Mouse (Mus musculus): Measurements from ENCODE around the gene Spryd3.

Spryd3 gene

DNA sequence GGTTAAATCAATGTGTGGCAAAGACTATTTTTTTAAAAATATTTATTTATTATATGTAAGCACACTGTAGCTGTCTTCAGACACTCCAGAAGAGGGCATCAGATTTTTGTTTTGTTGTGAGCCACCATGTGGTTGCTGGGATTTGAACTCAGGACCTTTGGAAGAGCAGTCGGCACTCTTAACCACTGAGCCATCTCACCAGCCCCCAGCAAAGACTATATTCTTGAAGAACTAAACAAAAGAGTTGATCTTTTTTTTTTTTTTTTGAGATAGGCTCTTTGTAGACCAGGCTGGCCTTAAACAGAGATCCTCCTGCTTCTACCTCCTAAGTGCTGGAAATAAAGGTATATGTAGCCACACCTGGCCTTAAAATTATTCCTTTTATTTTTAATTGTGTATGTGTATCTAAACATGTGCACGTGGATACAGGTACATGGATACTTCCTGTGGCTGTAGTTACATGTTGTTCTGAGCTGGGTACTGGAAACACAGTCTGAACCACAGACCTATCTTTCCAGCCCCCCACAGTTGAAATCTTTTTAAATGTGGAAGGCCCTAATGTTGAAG, 58.8 kb downstream of the Spryd3 start:
- in situ Hi-C loops (cut with MboI, MseI) = loop anchor here (25.0 kb wide), 1 partner anchor 1135 kb away; no protein-coding TSS in a partner anchor

DNA sequence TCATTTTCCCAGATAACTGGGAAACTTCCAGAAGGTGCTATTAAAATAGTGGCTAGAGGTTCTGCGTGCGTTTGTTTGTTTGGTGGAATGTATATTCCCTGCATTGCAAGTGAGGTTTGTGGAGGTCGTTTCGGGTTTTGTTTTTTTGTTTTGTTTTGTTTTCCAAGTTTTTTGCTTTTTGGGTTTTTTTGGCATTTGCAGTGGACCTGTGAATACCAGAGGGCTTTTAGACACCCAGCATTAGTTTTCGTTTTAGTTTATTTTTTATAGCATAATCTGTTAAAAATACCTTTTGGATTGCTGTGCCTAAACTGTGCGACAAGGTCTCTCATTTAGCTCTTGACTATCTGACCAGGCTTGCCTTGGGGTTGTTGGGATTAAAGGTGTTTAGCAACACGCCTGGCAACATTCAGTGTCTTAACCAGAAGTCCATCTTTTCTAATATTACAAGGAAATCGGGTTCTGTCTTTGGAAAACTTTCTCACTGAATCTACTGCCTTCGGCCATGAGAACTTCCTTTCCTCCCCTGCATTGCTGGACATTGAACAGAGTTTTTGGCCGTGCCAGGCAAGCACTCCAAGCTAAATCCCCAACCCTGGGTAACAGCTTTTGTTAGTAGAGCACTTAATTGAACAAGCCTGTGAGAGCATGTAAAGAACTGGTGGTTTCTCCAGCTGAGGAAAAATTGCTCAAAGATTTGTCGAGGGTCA, 61.0 kb downstream of the Spryd3 start:
- in situ Hi-C loops (cut with MboI, MseI) = loop anchor here (25.0 kb wide), 1 partner anchor 1137 kb away; no protein-coding TSS in a partner anchor

DNA sequence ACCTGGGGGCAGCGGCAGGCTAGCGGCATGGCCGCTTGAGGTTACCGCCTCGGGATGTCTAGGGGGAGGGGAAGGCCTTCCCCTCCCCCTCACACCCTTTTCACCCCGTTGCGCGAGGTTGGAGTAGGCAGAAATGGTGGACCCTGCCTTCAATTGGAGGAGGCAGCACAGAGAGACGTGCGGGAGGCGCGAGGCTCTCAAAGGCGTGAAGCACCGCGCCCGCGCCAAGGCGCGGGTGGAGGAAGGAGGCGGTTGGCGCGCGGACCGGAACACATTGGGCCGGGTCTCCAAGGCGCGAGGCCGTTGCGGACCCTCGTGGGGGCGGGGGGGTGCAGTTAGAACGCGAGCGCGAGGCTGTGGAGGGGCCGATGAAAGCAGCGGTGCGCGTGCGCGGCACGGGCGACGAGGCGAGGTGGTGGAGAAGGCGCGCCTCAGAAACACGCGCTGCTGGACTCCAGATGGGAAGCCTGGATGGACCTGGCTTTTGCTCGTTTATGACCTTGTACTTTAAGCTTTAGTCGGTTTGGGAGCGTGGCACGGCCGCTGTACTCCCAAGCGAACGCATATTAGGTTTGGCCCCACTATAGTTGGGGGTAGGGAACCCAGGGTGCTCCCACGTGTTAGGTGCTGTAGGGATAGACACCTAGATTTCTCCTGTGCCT, 61.8 kb downstream of the Spryd3 start:
- in situ Hi-C loops (cut with MboI, MseI) = no loop called here

DNA sequence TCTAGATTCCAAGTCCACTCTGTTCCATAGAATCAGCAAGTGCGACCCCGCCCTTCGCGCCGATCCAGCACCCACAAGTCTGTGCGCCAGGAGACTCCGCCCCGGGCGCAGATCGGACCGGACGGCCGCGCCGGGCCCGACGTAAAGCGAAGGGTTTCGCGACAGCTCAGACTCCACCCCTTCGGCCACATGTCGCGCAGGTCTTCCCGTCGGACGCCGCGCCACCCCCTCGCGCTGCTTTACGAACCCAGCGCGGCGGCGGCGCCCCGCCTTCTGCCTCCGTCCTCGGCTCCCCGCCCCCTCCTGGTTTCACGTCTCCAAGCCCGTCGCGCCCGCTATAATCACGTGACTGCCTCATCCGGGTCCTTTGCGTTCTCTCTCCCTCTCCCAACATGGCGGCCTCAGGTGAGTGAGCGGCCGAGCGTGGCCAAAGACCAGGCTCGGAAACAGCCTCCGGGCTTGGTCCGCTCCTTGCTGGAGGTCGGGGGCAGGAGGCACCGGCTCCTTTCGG, 62.4 kb downstream of the Spryd3 start, which contains the start of gene Eif4b:
Gene Eif4b, plus strand, starts transcription at position 215 of the 511 bp plus-strand sequence.
- in situ Hi-C loops (cut with MboI, MseI) = no loop called here

DNA sequence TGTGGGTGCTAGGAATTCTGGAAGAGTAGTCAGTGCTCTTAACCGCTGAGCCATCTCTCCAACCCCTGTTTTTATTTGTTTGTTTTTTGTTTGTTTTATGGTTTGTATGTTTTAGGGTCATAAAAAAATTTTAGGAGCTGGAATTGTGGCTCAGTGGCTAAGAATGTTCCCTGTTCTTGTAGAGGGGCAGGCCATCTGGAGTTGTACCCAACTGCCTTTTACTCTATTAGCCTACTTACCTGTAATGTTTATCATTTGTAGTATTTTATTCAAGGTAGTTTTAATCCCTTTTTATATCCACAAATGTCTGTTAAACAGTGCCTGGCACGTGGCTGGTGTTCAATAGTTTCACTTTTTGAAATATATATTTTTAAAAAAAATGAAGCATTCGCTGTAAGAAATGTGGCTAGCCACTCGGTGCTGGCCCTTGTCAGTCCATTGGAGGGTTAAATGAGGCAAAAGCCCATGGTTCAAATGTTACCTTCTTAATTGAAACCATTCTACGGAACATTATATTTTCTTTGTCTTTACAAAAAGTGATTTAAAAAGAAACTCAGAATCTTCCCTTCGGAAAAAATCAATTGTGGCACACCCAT, 63.0 kb downstream of the Spryd3 start:
- in situ Hi-C loops (cut with MboI, MseI) = no loop called here

DNA sequence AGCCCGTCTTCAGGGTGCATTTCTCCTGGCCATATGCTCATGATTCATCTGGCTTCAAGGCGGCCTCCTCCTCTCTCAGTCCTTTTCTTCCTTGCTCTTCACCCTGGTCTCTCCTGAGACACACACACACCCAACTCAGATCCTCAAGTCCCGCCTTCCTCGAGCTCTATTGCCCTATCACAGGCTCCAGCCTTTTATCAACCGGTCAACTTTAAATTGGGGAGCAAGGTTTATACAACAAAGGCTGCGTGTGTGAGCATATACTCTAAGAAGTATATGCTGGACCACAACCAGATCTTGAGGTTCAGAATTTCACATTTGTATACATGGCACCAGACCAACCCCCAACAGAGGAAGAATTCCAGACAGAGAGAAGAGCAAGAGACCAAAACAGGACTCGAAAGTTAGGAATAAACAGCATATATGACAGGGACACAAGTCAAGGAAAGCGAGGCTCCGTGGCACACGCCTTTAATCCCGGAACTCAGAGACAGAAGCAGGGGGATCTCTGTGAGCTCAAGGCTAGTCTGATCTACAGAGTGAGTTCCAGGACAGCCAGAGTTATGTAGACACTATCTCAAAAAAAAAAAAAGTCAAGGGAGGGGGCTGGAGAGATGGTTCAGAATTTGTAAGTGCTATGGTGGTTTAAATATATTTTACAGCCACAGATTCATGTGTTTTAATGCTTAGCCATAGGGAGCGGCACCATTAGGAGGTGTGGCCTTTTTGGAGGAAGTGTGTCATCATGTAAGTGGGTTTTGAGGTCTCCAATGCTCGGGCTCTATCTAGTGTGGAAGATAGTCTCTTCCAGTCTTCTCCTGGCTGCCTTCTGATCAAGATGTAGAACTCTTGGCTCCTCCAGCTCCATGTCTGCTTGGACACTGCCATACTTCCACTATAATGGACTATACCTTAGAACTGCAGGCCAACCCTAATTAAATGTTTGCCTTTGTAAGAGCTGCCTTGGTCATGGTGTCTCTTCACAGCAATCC, 65.3 kb downstream of the Spryd3 start:
- in situ Hi-C loops (cut with MboI, MseI) = no loop called here
